Mouse (Mus musculus): Measurements from ENCODE around the gene Sco1. TPM values are rescaled to one million over a fixed set of nuclear protein-coding genes. Genes with fewer than 3 reads are reported as not detected.
"Not testable (repeated sequence)": the region's sequence is repeated elsewhere in the genome, so short reads cannot be mapped to it uniquely, and the experiment has no call there.

Gene Sco1
- polyA plus RNA-seq, 1 experiment from 2014 or later, result 23.7 TPM

GRCm38 (mm10) chr11:67081125-67081649 lies 28.7 kb downstream of the Sco1 start:
- WGBS, result 7% methylated on average over 11 of the region's 11 CpGs
- no peaks in the 10 kb centered on the region for H3K36me3 ChIP-seq (replicated peaks)
- peaks cover 17% of the 10 kb centered on the region for H3K4me1 ChIP-seq
- peak overlapping the region; percentile 29 for H3K4me3 ChIP-seq
- peak; percentile 87 for DNase-seq (ENCODE audit: low spot score)
- no peaks in the 10 kb centered on the region for H3K9me3 ChIP-seq
- H3K27me3 ChIP-seq (replicated peaks; ENCODE audit: low read depth, poor library complexity, severe bottlenecking), result peaks cover 34% of the 10 kb centered on the region
- H3K27ac ChIP-seq (replicated peaks), result no peak overlapping the region; the same call in 1 of the 2 replicates

- WGBS, result 85% methylated on average over 7 of the region's 7 CpGs
- H3K27me3 ChIP-seq (replicated peaks; ENCODE audit: low read depth, poor library complexity, severe bottlenecking), result peaks cover 39% of the 10 kb centered on the region
These were observed 29.7 kb downstream of the Sco1 start for GRCm38 (mm10) chr11:67082188-67082587.

GRCm38 (mm10) chr11:67082793-67083192 lies 30.3 kb downstream of the Sco1 start:
- DNase-seq (ENCODE audit: low spot score), result no peak
- 85% methylated on average over 13 of the region's 13 CpGs for whole genome bisulfite sequencing
- no peaks in the 10 kb centered on the region for H3K9me3 ChIP-seq

More at GRCm38 (mm10) chr11:67082188-67082587, 29.7 kb downstream of the Sco1 start:
- Histone ChIP-seq H3K4me3 (no peak overlapping the region), H3K9me3 (no peaks in the 10 kb centered on the region), H3K27ac (replicated peaks) (no peak overlapping the region), H3K4me1 (peaks cover 22% of the 10 kb centered on the region), H3K36me3 (replicated peaks) (no peaks in the 10 kb centered on the region)
- no peak for DNase-seq (ENCODE audit: low spot score)

GRCm38 (mm10) chr11:67083239-67083638 lies 30.8 kb downstream of the Sco1 start:
- Histone ChIP-seq H3K36me3 (replicated peaks) (no peaks in the 10 kb centered on the region), H3K27ac (replicated peaks) (no peak overlapping the region), H3K4me1 (peaks cover 22% of the 10 kb centered on the region), H3K27me3 (replicated peaks; ENCODE audit: low read depth, poor library complexity, severe bottlenecking) (peaks cover 40% of the 10 kb centered on the region), H3K4me3 (no peak overlapping the region), H3K9me3 (no peaks in the 10 kb centered on the region)
- DNase-seq (ENCODE audit: low spot score), result no peak
- 71% methylated on average over 6 of the region's 6 CpGs for WGBS

More at GRCm38 (mm10) chr11:67082793-67083192, 30.3 kb downstream of the Sco1 start:
- H3K4me3 ChIP-seq, result no peak overlapping the region
- H3K27me3 ChIP-seq (replicated peaks; ENCODE audit: low read depth, poor library complexity, severe bottlenecking), result peaks cover 40% of the 10 kb centered on the region
- no peaks in the 10 kb centered on the region for H3K36me3 ChIP-seq (replicated peaks)
- no peak overlapping the region for H3K27ac ChIP-seq (replicated peaks)
- peaks cover 22% of the 10 kb centered on the region for H3K4me1 ChIP-seq

GRCm38 (mm10) chr11:67083712-67084340 lies 31.4 kb downstream of the Sco1 start:
- Histone ChIP-seq H3K36me3 (replicated peaks) (no peaks in the 10 kb centered on the region), H3K27ac (replicated peaks) (no peak overlapping the region), H3K4me3 (no peak overlapping the region), H3K9me3 (no peaks in the 10 kb centered on the region), H3K4me1 (peaks cover 22% of the 10 kb centered on the region), H3K27me3 (replicated peaks; ENCODE audit: low read depth, poor library complexity, severe bottlenecking) (peaks cover 40% of the 10 kb centered on the region)
- 37% methylated on average over 32 of the region's 32 CpGs for WGBS
- no peak for DNase-seq (ENCODE audit: low spot score)

- WGBS, result 4% methylated on average over 6 of the region's 6 CpGs
These were observed 33.0 kb downstream of the Sco1 start for GRCm38 (mm10) chr11:67085489-67085888.

GRCm38 (mm10) chr11:67086467-67087164 lies 34.1 kb downstream of the Sco1 start:
- no peak for DNase-seq (ENCODE audit: low spot score)
- H3K27me3 ChIP-seq (replicated peaks; ENCODE audit: low read depth, poor library complexity, severe bottlenecking), result peaks cover 40% of the 10 kb centered on the region
- no peaks in the 10 kb centered on the region for H3K36me3 ChIP-seq (replicated peaks)
- H3K4me1 ChIP-seq, result peaks cover 7% of the 10 kb centered on the region
- WGBS, result 64% methylated on average over 9 of the region's 9 CpGs
- H3K27ac ChIP-seq (replicated peaks), result no peak overlapping the region
- no peak overlapping the region for H3K4me3 ChIP-seq
- no peaks in the 10 kb centered on the region for H3K9me3 ChIP-seq

More at GRCm38 (mm10) chr11:67085489-67085888, 33.0 kb downstream of the Sco1 start:
- Histone ChIP-seq H3K4me1 (peaks cover 16% of the 10 kb centered on the region), H3K9me3 (no peaks in the 10 kb centered on the region), H3K36me3 (replicated peaks) (no peaks in the 10 kb centered on the region), H3K4me3 (no peak overlapping the region), H3K27me3 (replicated peaks; ENCODE audit: low read depth, poor library complexity, severe bottlenecking) (peaks cover 40% of the 10 kb centered on the region), H3K27ac (replicated peaks) (no peak overlapping the region)
- peak; percentile 76 for DNase-seq (ENCODE audit: low spot score)

- Histone ChIP-seq H3K4me1 (0 out of 2 replicates have a peak, but pooled peaks cover 6% of the 10 kb centered on the region), H3K27me3 (replicated peaks; ENCODE audit: low read depth, poor library complexity, severe bottlenecking) (peaks cover 37% of the 10 kb centered on the region), H3K36me3 (replicated peaks) (no peaks in the 10 kb centered on the region), H3K4me3 (no peak overlapping the region), H3K27ac (replicated peaks) (no peak overlapping the region), H3K9me3 (no peaks in the 10 kb centered on the region)
- no peak for DNase-seq (ENCODE audit: low spot score)
- WGBS, result 89% methylated on average over 12 of the region's 12 CpGs
These were observed 34.8 kb downstream of the Sco1 start for GRCm38 (mm10) chr11:67087225-67087624.

GRCm38 (mm10) chr11:67092354-67092753 lies 39.9 kb downstream of the Sco1 start:
- H3K27ac ChIP-seq (replicated peaks); H3K36me3 ChIP-seq (replicated peaks); H3K4me3 ChIP-seq; H3K27me3 ChIP-seq (replicated peaks; ENCODE audit: low read depth, poor library complexity, severe bottlenecking); H3K9me3 ChIP-seq; H3K4me1 ChIP-seq; DNase-seq (ENCODE audit: low spot score): not testable (repeated sequence)
- 86% methylated on average over 12 of the region's 12 CpGs for WGBS

- Histone ChIP-seq H3K4me1 (no peaks in the 10 kb centered on the region), H3K27me3 (replicated peaks; ENCODE audit: low read depth, poor library complexity, severe bottlenecking) (peaks cover 3% of the 10 kb centered on the region; the same call in 1 of the 2 replicates), H3K27ac (replicated peaks) (no peak overlapping the region), H3K4me3 (no peak overlapping the region), H3K36me3 (replicated peaks) (no peaks in the 10 kb centered on the region), H3K9me3 (no peaks in the 10 kb centered on the region)
- 80% methylated on average over 9 of the region's 9 CpGs for WGBS
- no peak for DNase-seq (ENCODE audit: low spot score)
These were observed 40.7 kb downstream of the Sco1 start for GRCm38 (mm10) chr11:67093201-67093600.

- DNase-seq (ENCODE audit: low spot score), result no peak
- no peaks in the 10 kb centered on the region for H3K36me3 ChIP-seq (replicated peaks)
- no peak overlapping the region for H3K27ac ChIP-seq (replicated peaks)
- WGBS, result 93% methylated on average over 5 of the region's 5 CpGs
- no peak overlapping the region for H3K4me3 ChIP-seq
- H3K27me3 ChIP-seq (replicated peaks; ENCODE audit: low read depth, poor library complexity, severe bottlenecking), result peaks cover 3% of the 10 kb centered on the region; the same call in 1 of the 2 replicates
- H3K4me1 ChIP-seq, result no peaks in the 10 kb centered on the region
- no peaks in the 10 kb centered on the region for H3K9me3 ChIP-seq
These were observed 41.2 kb downstream of the Sco1 start for GRCm38 (mm10) chr11:67093652-67094051.

- H3K27me3 ChIP-seq (replicated peaks; ENCODE audit: low read depth, poor library complexity, severe bottlenecking), result peaks cover 6% of the 10 kb centered on the region
- no peak for DNase-seq (ENCODE audit: low spot score)
- WGBS, result 77% methylated on average over 29 of the region's 29 CpGs
- H3K9me3 ChIP-seq, result no peaks in the 10 kb centered on the region
- H3K4me3 ChIP-seq, result no peak overlapping the region
- H3K36me3 ChIP-seq (replicated peaks), result no peaks in the 10 kb centered on the region
- no peaks in the 10 kb centered on the region for H3K4me1 ChIP-seq
- no peak overlapping the region for H3K27ac ChIP-seq (replicated peaks)
These were observed 42.0 kb downstream of the Sco1 start for GRCm38 (mm10) chr11:67094470-67094869.

- Histone ChIP-seq H3K36me3 (replicated peaks) (no peaks in the 10 kb centered on the region), H3K27me3 (replicated peaks; ENCODE audit: low read depth, poor library complexity, severe bottlenecking) (peaks cover 11% of the 10 kb centered on the region), H3K4me1 (no peaks in the 10 kb centered on the region), H3K4me3 (no peak overlapping the region), H3K9me3 (no peaks in the 10 kb centered on the region), H3K27ac (replicated peaks) (no peak overlapping the region)
- DNase-seq (ENCODE audit: low spot score), result no peak
- 92% methylated on average over 10 of the region's 10 CpGs for WGBS
These were observed 45.2 kb downstream of the Sco1 start for GRCm38 (mm10) chr11:67097709-67098108.

Data from embryonic facial prominence, embryonic 10.5 days (tissue).